Mouse (Mus musculus): ENCODE measurements around the gene Eif4e2. TPM values are rescaled to one million over a fixed set of nuclear protein-coding genes. Genes with fewer than 3 reads are reported as not detected.
A peak's percentile ranks its signal among the peaks of the same experiment; 100 is the strongest.

Eif4e2 gene
- total and polyA plus RNA-seq, 2 experiments = 23.8 to 39.3 TPM

DNA sequence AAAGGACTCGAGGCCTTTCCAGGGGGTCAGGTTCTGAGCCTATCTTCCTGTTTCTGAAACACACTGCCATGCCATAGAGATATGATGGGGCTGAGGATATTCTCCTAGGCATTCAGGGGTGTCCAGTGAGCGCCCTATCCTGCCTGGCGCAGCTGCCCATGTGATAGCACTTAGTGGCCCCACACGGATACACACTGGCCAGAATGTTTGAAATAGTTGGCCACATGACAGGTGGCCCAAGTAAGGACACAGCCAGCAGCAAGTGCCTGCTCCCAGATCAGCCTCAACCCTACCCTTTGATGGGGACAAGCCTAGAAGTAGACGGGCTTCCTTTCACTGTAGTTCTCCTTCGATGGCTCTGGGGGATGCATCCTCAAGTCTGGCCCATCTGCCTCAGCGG, 9.2 kb upstream of the Eif4e2 start, which contains the start of gene Chrng:
TSS of gene Chrng (plus strand) at position 193 of the 400 bp plus-strand sequence.
- H3K27me3 ChIP-seq (ENCODE audit: control insufficient read depth, insufficient read depth, low read length) = 0 out of 2 replicates have a peak, but pooled peaks cover 2% of the 10 kb centered on the region
- 90% methylated on average over 7 of the region's 7 CpGs for WGBS

GRCm38 (mm10) chr1:87205038-87205437, 8.7 kb upstream of the Eif4e2 start:
- 61% methylated on average over 6 of the region's 6 CpGs for WGBS

More for the DNA sequence above, 9.2 kb upstream of the Eif4e2 start, which contains the start of gene Chrng:
- Histone ChIP-seq H3K9ac (ENCODE audit: low read depth, low read length) (no peak within 1 kb of the TSS), H3K36me3 (ENCODE audit: control insufficient read depth, insufficient read depth, low read length) (no peaks in the 10 kb centered on the region), H3K79me2 (ENCODE audit: control insufficient read depth, insufficient read depth, low read length) (no peaks in the 10 kb centered on the region), H3K4me3 (ENCODE audit: insufficient read depth, low read depth, low read length) (no peak within 1 kb of the TSS), H3K4me1 (ENCODE audit: control insufficient read depth, insufficient read depth, low read length) (no peaks in the 10 kb centered on the region), H3K27ac (replicated peaks; ENCODE audit: insufficient read depth, low read depth, low read length) (no peak within 1 kb of the TSS)
- no peak for TF ChIP-seq POLR2A (IDR thresholded peaks at IDR 0.05; ENCODE audit: extremely low read depth, insufficient read depth, low read length)
- no peak for TF ChIP-seq CTCF (IDR thresholded peaks at IDR 0.05; ENCODE audit: low read depth, low read length)
- no peak for DNase-seq (ENCODE audit: extremely low read depth, low read depth, low spot score)

GRCm38 (mm10) chr1:87205502-87205901, 8.2 kb upstream of the Eif4e2 start:
- TF ChIP-seq CTCF (IDR thresholded peaks at IDR 0.05; ENCODE audit: low read depth, low read length) (no peak), POLR2A (IDR thresholded peaks at IDR 0.05; ENCODE audit: extremely low read depth, insufficient read depth, low read length) (no peak)
- H3K4me3 ChIP-seq (ENCODE audit: insufficient read depth, low read depth, low read length) = no peak overlapping the region
- WGBS = 56% methylated on average over 3 of the region's 3 CpGs
- DNase-seq (ENCODE audit: extremely low read depth, low read depth, low spot score) = no peak
- H3K4me1 ChIP-seq (ENCODE audit: control insufficient read depth, insufficient read depth, low read length) = no peaks in the 10 kb centered on the region
- H3K79me2 ChIP-seq (ENCODE audit: control insufficient read depth, insufficient read depth, low read length) = no peaks in the 10 kb centered on the region
- H3K9ac ChIP-seq (ENCODE audit: low read depth, low read length) = no peak overlapping the region
- H3K27me3 ChIP-seq (ENCODE audit: control insufficient read depth, insufficient read depth, low read length) = 0 out of 2 replicates have a peak, but pooled peaks cover 2% of the 10 kb centered on the region
- no peaks in the 10 kb centered on the region for H3K36me3 ChIP-seq (ENCODE audit: control insufficient read depth, insufficient read depth, low read length)
- no peak overlapping the region for H3K27ac ChIP-seq (replicated peaks; ENCODE audit: insufficient read depth, low read depth, low read length)

More at GRCm38 (mm10) chr1:87205038-87205437, 8.7 kb upstream of the Eif4e2 start:
- 0 out of 2 replicates have a peak, but pooled peaks cover 2% of the 10 kb centered on the region for H3K27me3 ChIP-seq (ENCODE audit: control insufficient read depth, insufficient read depth, low read length)
- H3K79me2 ChIP-seq (ENCODE audit: control insufficient read depth, insufficient read depth, low read length) = no peaks in the 10 kb centered on the region
- no peaks in the 10 kb centered on the region for H3K36me3 ChIP-seq (ENCODE audit: control insufficient read depth, insufficient read depth, low read length)
- H3K27ac ChIP-seq (replicated peaks; ENCODE audit: insufficient read depth, low read depth, low read length) = no peak overlapping the region
- no peak for DNase-seq (ENCODE audit: extremely low read depth, low read depth, low spot score)
- TF ChIP-seq POLR2A (IDR thresholded peaks at IDR 0.05; ENCODE audit: extremely low read depth, insufficient read depth, low read length) = no peak
- no peak for TF ChIP-seq CTCF (IDR thresholded peaks at IDR 0.05; ENCODE audit: low read depth, low read length)
- no peak overlapping the region for H3K9ac ChIP-seq (ENCODE audit: low read depth, low read length)
- H3K4me1 ChIP-seq (ENCODE audit: control insufficient read depth, insufficient read depth, low read length) = no peaks in the 10 kb centered on the region
- H3K4me3 ChIP-seq (ENCODE audit: insufficient read depth, low read depth, low read length) = no peak overlapping the region

DNA sequence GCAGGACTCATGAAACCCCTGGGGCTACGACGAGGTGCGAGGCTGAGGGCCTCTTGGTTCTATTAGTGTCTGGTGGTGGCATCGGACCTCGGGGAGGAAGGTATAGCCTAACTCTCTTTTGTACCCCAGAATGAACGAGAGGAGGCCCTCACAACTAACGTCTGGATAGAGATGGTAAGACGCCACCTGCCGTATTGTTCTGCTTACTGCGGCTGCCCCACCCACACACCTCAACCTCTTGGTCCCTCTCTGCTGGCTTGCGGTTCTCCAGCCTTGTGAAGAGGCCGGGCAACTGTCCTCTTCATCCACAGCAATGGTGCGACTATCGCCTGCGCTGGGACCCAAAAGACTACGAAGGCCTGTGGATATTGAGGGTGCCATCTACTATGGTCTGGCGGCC, 7.4 kb upstream of the Eif4e2 start:
- no peak for TF ChIP-seq POLR2A (IDR thresholded peaks at IDR 0.05; ENCODE audit: extremely low read depth, insufficient read depth, low read length)
- TF ChIP-seq CTCF (IDR thresholded peaks at IDR 0.05; ENCODE audit: low read depth, low read length) = peak; percentile 34
- no peaks in the 10 kb centered on the region for H3K36me3 ChIP-seq (ENCODE audit: control insufficient read depth, insufficient read depth, low read length)
- DNase-seq (ENCODE audit: extremely low read depth, low read depth, low spot score) = no peak
- 26% methylated on average over 17 of the region's 17 CpGs for WGBS
- no peaks in the 10 kb centered on the region for H3K4me1 ChIP-seq (ENCODE audit: control insufficient read depth, insufficient read depth, low read length)
- no peak overlapping the region for H3K9ac ChIP-seq (ENCODE audit: low read depth, low read length)
- 0 out of 2 replicates have a peak, but pooled peaks cover 2% of the 10 kb centered on the region for H3K27me3 ChIP-seq (ENCODE audit: control insufficient read depth, insufficient read depth, low read length)
- no peaks in the 10 kb centered on the region for H3K79me2 ChIP-seq (ENCODE audit: control insufficient read depth, insufficient read depth, low read length)
- H3K27ac ChIP-seq (replicated peaks; ENCODE audit: insufficient read depth, low read depth, low read length) = no peak overlapping the region
- H3K4me3 ChIP-seq (ENCODE audit: insufficient read depth, low read depth, low read length) = no peak overlapping the region

DNA sequence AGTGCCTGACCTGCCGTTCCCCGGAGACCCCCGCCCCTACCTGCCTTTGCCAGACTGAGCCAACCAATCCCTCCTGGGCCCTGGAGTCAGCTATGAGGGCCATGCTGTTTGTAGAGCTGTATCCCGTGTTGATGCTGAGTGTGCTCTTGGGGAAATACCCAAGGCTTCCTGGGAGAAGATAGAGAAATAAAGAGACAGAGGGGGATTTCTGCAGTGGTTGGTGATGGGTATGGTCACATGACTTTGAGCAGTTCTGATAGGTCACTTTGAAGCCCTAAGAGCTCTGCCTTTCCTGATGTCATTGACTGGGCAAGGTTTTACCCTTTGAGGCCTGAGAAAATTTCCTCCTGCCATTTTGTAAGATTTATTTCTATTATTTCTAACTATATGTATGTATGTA, 2.3 kb upstream of the Eif4e2 start:
- 0 out of 2 replicates have a peak, but pooled peaks cover 2% of the 10 kb centered on the region for H3K27me3 ChIP-seq (ENCODE audit: control insufficient read depth, insufficient read depth, low read length)
- H3K9ac ChIP-seq (ENCODE audit: low read depth, low read length) = no peak overlapping the region
- H3K36me3 ChIP-seq (ENCODE audit: control insufficient read depth, insufficient read depth, low read length) = no peaks in the 10 kb centered on the region
- TF ChIP-seq CTCF (IDR thresholded peaks at IDR 0.05; ENCODE audit: low read depth, low read length) (no peak), POLR2A (IDR thresholded peaks at IDR 0.05; ENCODE audit: extremely low read depth, insufficient read depth, low read length) (no peak)
- H3K79me2 ChIP-seq (ENCODE audit: control insufficient read depth, insufficient read depth, low read length) = peaks cover 11% of the 10 kb centered on the region; the same call in 1 of the 2 replicates
- WGBS = 86% methylated on average over 4 of the region's 4 CpGs
- no peak for DNase-seq (ENCODE audit: extremely low read depth, low read depth, low spot score)
- no peak overlapping the region for H3K4me3 ChIP-seq (ENCODE audit: insufficient read depth, low read depth, low read length)
- no peak overlapping the region for H3K27ac ChIP-seq (replicated peaks; ENCODE audit: insufficient read depth, low read depth, low read length)
- peaks cover 18% of the 10 kb centered on the region for H3K4me1 ChIP-seq (ENCODE audit: control insufficient read depth, insufficient read depth, low read length)

- Histone ChIP-seq H3K9ac (ENCODE audit: low read depth, low read length) (peak overlapping the region; percentile 71), H3K4me1 (ENCODE audit: control insufficient read depth, insufficient read depth, low read length) (peaks cover 22% of the 10 kb centered on the region), H3K27me3 (ENCODE audit: control insufficient read depth, insufficient read depth, low read length) (no peaks in the 10 kb centered on the region), H3K4me3 (ENCODE audit: insufficient read depth, low read depth, low read length) (peak overlapping the region; percentile 82), H3K36me3 (ENCODE audit: control insufficient read depth, insufficient read depth, low read length) (peaks cover 13% of the 10 kb centered on the region), H3K79me2 (ENCODE audit: control insufficient read depth, insufficient read depth, low read length) (peaks cover 19% of the 10 kb centered on the region; the same call in 1 of the 2 replicates), H3K27ac (replicated peaks; ENCODE audit: insufficient read depth, low read depth, low read length) (no peak overlapping the region)
- 3% methylated on average over 4 of the region's 4 CpGs for WGBS
- TF ChIP-seq POLR2A (IDR thresholded peaks at IDR 0.05; ENCODE audit: extremely low read depth, insufficient read depth, low read length) (no peak), CTCF (IDR thresholded peaks at IDR 0.05; ENCODE audit: low read depth, low read length) (no peak)
- DNase-seq (ENCODE audit: extremely low read depth, low read depth, low spot score) = peak; percentile 33
Observed at GRCm38 (mm10) chr1:87214748-87215147, 1.0 kb downstream of the Eif4e2 start.
